Mouse (Mus musculus) embryonic facial prominence, embryonic 13.5 days (tissue): ENCODE data around the gene Plch1. TPM values are rescaled to one million over a fixed set of nuclear protein-coding genes. Genes with fewer than 3 reads are reported as not detected.

Experiments
- ATAC-seq: fragments of 200-750 bp; cut with Nextera tagmentation; 2 replicates; pipeline ENCODE4 v1.8.0; 2017; ENCODE audit warnings: low read depth; ENCODE audit not compliant: insufficient number of reproducible peaks, insufficient read depth, low FRiP score, low TSS enrichment
- H3K27ac ChIP-seq: fragments of 300-500 bp; sonication (generic); 2 replicates; pipeline ENCODE4 v1.5.1; 2015; ENCODE audit warnings: moderate library complexity, mild to moderate bottlenecking, inconsistent platforms
- H3K27me3 ChIP-seq: fragments of 300-500 bp; sonication (generic); 2 replicates; pipeline ENCODE4 v1.6.1; 2015; ENCODE audit warnings: mild to moderate bottlenecking, inconsistent platforms
- H3K36me3 ChIP-seq: fragments of 300-500 bp; sonication (generic); 2 replicates; pipeline ENCODE4 v1.6.1; 2015; ENCODE audit warnings: mild to moderate bottlenecking, inconsistent platforms
- H3K4me1 ChIP-seq: fragments of 300-500 bp; sonication (generic); 2 replicates; pipeline ENCODE4 v1.6.1; 2015; ENCODE audit warnings: inconsistent platforms
- H3K4me2 ChIP-seq: fragments of 300-500 bp; sonication (generic); 2 replicates; pipeline ENCODE4 v1.6.1; 2015; ENCODE audit warnings: moderate library complexity, mild to moderate bottlenecking, inconsistent platforms
- H3K4me3 ChIP-seq: fragments of 300-500 bp; sonication (generic); 2 replicates; pipeline ENCODE4 v1.5.1; 2015; ENCODE audit warnings: mild to moderate bottlenecking, inconsistent platforms
- H3K9ac ChIP-seq: fragments of 300-500 bp; sonication (generic); 2 replicates; pipeline ENCODE4 v1.6.1; 2015; ENCODE audit warnings: mild to moderate bottlenecking, inconsistent platforms
- H3K9me3 ChIP-seq: fragments of 300-500 bp; sonication (generic); 2 replicates; pipeline ENCODE4 v1.6.1; 2016; ENCODE audit warnings: inconsistent platforms
- WGBS: fragments of 180-500 bp; shearing (Covaris S2); methylation state at CpG from one replicate; pipeline ENCODE4 v1.1.7; 2015; ENCODE audit warnings: mixed read lengths; 5-methylcytosine and 5-hydroxymethylcytosine counted together
- polyA plus RNA-seq: library from polyadenylated mRNA; unstranded; fragments of >200 nt; fragmentation: Nextera tagmentation; extraction: Ambion mirVana; gene quantifications from 2 replicates; pipeline ENCODE4 v1.2.1, GENCODE M21; 2015

The Plch1 gene
- polyA plus RNA-seq, 1 experiment from 2014 or later = 2.4 TPM

GRCm38 (mm10) chr3:63852828-63853227 lies 46.4 kb downstream of the Plch1 start:
- 87% methylated on average over 5 of the region's 5 CpGs for whole genome bisulfite sequencing
- H3K27me3 ChIP-seq = no peaks in the 10 kb centered on the region
- no peak overlapping the region for H3K9ac ChIP-seq
- no peak for ATAC-seq
- no peak overlapping the region for H3K4me3 ChIP-seq
- H3K36me3 ChIP-seq = no peaks in the 10 kb centered on the region
- no peaks in the 10 kb centered on the region for H3K9me3 ChIP-seq
- H3K4me1 ChIP-seq = peaks cover 4% of the 10 kb centered on the region; the same call in 1 of the 2 replicates
- H3K27ac ChIP-seq = no peak overlapping the region
- no peak overlapping the region for H3K4me2 ChIP-seq

GRCm38 (mm10) chr3:63851125-63851698 lies 48.1 kb downstream of the Plch1 start:
- Histone ChIP-seq H3K9me3 (no peaks in the 10 kb centered on the region), H3K4me2 (peak overlapping the region; percentile 18; the same call in 1 of the 2 replicates), H3K27me3 (no peaks in the 10 kb centered on the region), H3K27ac (no peak overlapping the region), H3K4me3 (no peak overlapping the region), H3K36me3 (no peaks in the 10 kb centered on the region), H3K4me1 (peaks cover 4% of the 10 kb centered on the region; the same call in 1 of the 2 replicates), H3K9ac (no peak overlapping the region)
- ATAC-seq = no peak
- 52% methylated on average over 12 of the region's 12 CpGs for WGBS

- H3K9me3 ChIP-seq = no peaks in the 10 kb centered on the region
- WGBS = 66% methylated on average over 10 of the region's 10 CpGs
- H3K36me3 ChIP-seq = no peaks in the 10 kb centered on the region
- no peak overlapping the region for H3K9ac ChIP-seq
- H3K4me3 ChIP-seq = no peak overlapping the region
- no peak overlapping the region for H3K27ac ChIP-seq
- no peaks in the 10 kb centered on the region for H3K27me3 ChIP-seq
- ATAC-seq = no peak
- H3K4me2 ChIP-seq = no peak overlapping the region
- peaks cover 4% of the 10 kb centered on the region; the same call in 1 of the 2 replicates for H3K4me1 ChIP-seq
These were observed 49.4 kb downstream of the Plch1 start for GRCm38 (mm10) chr3:63849765-63850346.

GRCm38 (mm10) chr3:63844141-63844540 lies 55.1 kb downstream of the Plch1 start:
- no peak overlapping the region for H3K4me2 ChIP-seq
- WGBS = 28% methylated on average over 4 of the region's 4 CpGs
- H3K36me3 ChIP-seq = no peaks in the 10 kb centered on the region
- no peak for ATAC-seq
- H3K9me3 ChIP-seq = no peaks in the 10 kb centered on the region
- no peak overlapping the region for H3K27ac ChIP-seq
- H3K9ac ChIP-seq = no peak overlapping the region
- H3K4me1 ChIP-seq = no peaks in the 10 kb centered on the region
- H3K27me3 ChIP-seq = no peaks in the 10 kb centered on the region
- H3K4me3 ChIP-seq = no peak overlapping the region

GRCm38 (mm10) chr3:63842436-63842835 lies 56.8 kb downstream of the Plch1 start:
- Histone ChIP-seq H3K4me2 (no peak overlapping the region), H3K9me3 (no peaks in the 10 kb centered on the region)

GRCm38 (mm10) chr3:63837750-63838149 lies 61.5 kb downstream of the Plch1 start:
- Histone ChIP-seq H3K27ac (no peak overlapping the region), H3K27me3 (no peaks in the 10 kb centered on the region), H3K36me3 (no peaks in the 10 kb centered on the region), H3K4me2 (no peak overlapping the region), H3K9me3 (no peaks in the 10 kb centered on the region), H3K4me1 (no peaks in the 10 kb centered on the region), H3K9ac (no peak overlapping the region), H3K4me3 (no peak overlapping the region)
- no peak for ATAC-seq

More at GRCm38 (mm10) chr3:63842436-63842835, 56.8 kb downstream of the Plch1 start:
- no peak for ATAC-seq
- H3K27me3 ChIP-seq = no peaks in the 10 kb centered on the region
- H3K27ac ChIP-seq = no peak overlapping the region
- H3K36me3 ChIP-seq = no peaks in the 10 kb centered on the region
- H3K4me1 ChIP-seq = no peaks in the 10 kb centered on the region
- no peak overlapping the region for H3K9ac ChIP-seq
- no peak overlapping the region for H3K4me3 ChIP-seq
- 62% methylated on average over 4 of the region's 4 CpGs for WGBS

- WGBS = 77% methylated on average over 8 of the region's 8 CpGs
- no peak for ATAC-seq
- Histone ChIP-seq H3K36me3 (no peaks in the 10 kb centered on the region), H3K27ac (no peak overlapping the region), H3K9me3 (no peaks in the 10 kb centered on the region), H3K9ac (no peak overlapping the region), H3K4me2 (no peak overlapping the region), H3K4me1 (no peaks in the 10 kb centered on the region), H3K27me3 (no peaks in the 10 kb centered on the region), H3K4me3 (no peak overlapping the region)
These were observed 62.2 kb downstream of the Plch1 start for GRCm38 (mm10) chr3:63836937-63837632.

- Histone ChIP-seq H3K4me3 (no peak overlapping the region), H3K27ac (no peak overlapping the region), H3K36me3 (no peaks in the 10 kb centered on the region), H3K4me1 (no peaks in the 10 kb centered on the region), H3K9me3 (no peaks in the 10 kb centered on the region), H3K4me2 (no peak overlapping the region), H3K27me3 (no peaks in the 10 kb centered on the region), H3K9ac (no peak overlapping the region)
- ATAC-seq = no peak
These were observed 63.5 kb downstream of the Plch1 start for GRCm38 (mm10) chr3:63835816-63836215.

- Histone ChIP-seq H3K4me1 (peaks cover 10% of the 10 kb centered on the region; the same call in 1 of the 2 replicates), H3K9ac (no peak overlapping the region), H3K4me2 (no peak overlapping the region), H3K9me3 (no peaks in the 10 kb centered on the region), H3K4me3 (no peak overlapping the region), H3K27me3 (no peaks in the 10 kb centered on the region), H3K27ac (no peak overlapping the region), H3K36me3 (no peaks in the 10 kb centered on the region)
- 10% methylated on average over 1 of the region's 1 CpGs for WGBS
- ATAC-seq = no peak
These were observed 75.3 kb downstream of the Plch1 start for GRCm38 (mm10) chr3:63823874-63824400.

- Histone ChIP-seq H3K27me3 (no peaks in the 10 kb centered on the region), H3K4me1 (peaks cover 10% of the 10 kb centered on the region; the same call in 1 of the 2 replicates), H3K36me3 (no peaks in the 10 kb centered on the region), H3K9ac (no peak overlapping the region), H3K27ac (no peak overlapping the region), H3K4me2 (no peak overlapping the region), H3K9me3 (no peaks in the 10 kb centered on the region), H3K4me3 (no peak overlapping the region)
- no peak for ATAC-seq
These were observed 76.6 kb downstream of the Plch1 start for GRCm38 (mm10) chr3:63822631-63823030.

- Histone ChIP-seq H3K4me3 (no peak overlapping the region), H3K9ac (no peak overlapping the region), H3K4me2 (no peak overlapping the region), H3K9me3 (no peaks in the 10 kb centered on the region), H3K27ac (no peak overlapping the region; the same call in 1 of the 2 replicates), H3K4me1 (peaks cover 5% of the 10 kb centered on the region; the same call in 1 of the 2 replicates), H3K36me3 (no peaks in the 10 kb centered on the region), H3K27me3 (no peaks in the 10 kb centered on the region)
- 59% methylated on average over 3 of the region's 3 CpGs for WGBS
- ATAC-seq = no peak
These were observed 84.1 kb downstream of the Plch1 start for GRCm38 (mm10) chr3:63815131-63815530.

- no peaks in the 10 kb centered on the region for H3K36me3 ChIP-seq
- H3K4me2 ChIP-seq = no peak overlapping the region
- no peak overlapping the region for H3K4me3 ChIP-seq
- no peak overlapping the region for H3K27ac ChIP-seq
- ATAC-seq = no peak
- H3K9me3 ChIP-seq = no peaks in the 10 kb centered on the region
- H3K9ac ChIP-seq = no peak overlapping the region
- H3K4me1 ChIP-seq = peaks cover 5% of the 10 kb centered on the region; the same call in 1 of the 2 replicates
- 55% methylated on average over 1 of the region's 1 CpGs for WGBS
- H3K27me3 ChIP-seq = no peaks in the 10 kb centered on the region
These were observed 85.1 kb downstream of the Plch1 start for GRCm38 (mm10) chr3:63814203-63814602.
